ENCODE assay signal across 32 mouse cellular contexts in the genomic region with DNA sequence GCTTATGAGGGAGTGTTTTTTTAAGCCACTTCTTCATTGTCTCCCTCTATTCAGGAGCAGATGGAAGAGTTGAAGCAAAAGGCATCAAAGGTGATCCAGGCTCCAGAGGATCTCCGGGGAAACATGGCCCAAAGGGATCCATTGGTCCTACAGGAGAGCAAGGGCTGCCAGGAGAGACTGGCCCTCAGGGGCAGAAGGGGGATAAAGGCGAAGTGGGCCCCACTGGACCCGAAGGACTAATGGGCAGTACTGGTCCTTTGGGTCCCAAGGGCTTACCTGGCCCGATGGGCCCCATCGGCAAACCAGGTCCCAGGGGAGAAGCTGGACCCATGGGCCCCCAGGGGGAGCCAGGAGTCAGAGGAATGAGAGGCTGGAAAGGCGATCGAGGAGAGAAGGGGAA. TPM values are rescaled to one million over a fixed set of nuclear protein-coding genes. Genes with fewer than 3 reads are reported as not detected.
"Had no signal": no experiment of that assay in that cellular context is flagged by ENCODE, and none has a peak within 500 bp of the region (broad histone marks: within the 10 kb centered on the region; RNA-seq: fewer than 3 reads in every experiment).

No protein-coding gene starts in this region.

- H3K9me3 ChIP-seq: embryonic facial prominence, embryonic 10.5 days; embryonic facial prominence, embryonic 12.5 days; embryonic facial prominence, embryonic 13.5 days; embryonic facial prominence, embryonic 15.5 days; forebrain, embryonic 10.5 days; forebrain, embryonic 12.5 days; forebrain, embryonic 13.5 days; forebrain, embryonic 15.5 days had no signal

- H3K36me3 ChIP-seq: embryonic facial prominence, embryonic 10.5 days; embryonic facial prominence, embryonic 12.5 days; embryonic facial prominence, embryonic 13.5 days; embryonic facial prominence, embryonic 15.5 days; forebrain, embryonic 10.5 days; forebrain, embryonic 12.5 days; forebrain, embryonic 15.5 days had no signal

- H3K4me1 ChIP-seq: embryonic facial prominence, embryonic 10.5 days; embryonic facial prominence, embryonic 12.5 days; embryonic facial prominence, embryonic 13.5 days; embryonic facial prominence, embryonic 15.5 days; forebrain, embryonic 12.5 days; forebrain, embryonic 13.5 days; forebrain, embryonic 15.5 days had no signal

- H3K27ac ChIP-seq: embryonic facial prominence, embryonic 10.5 days; embryonic facial prominence, embryonic 12.5 days; embryonic facial prominence, embryonic 13.5 days; embryonic facial prominence, embryonic 15.5 days; forebrain, embryonic 10.5 days; forebrain, embryonic 12.5 days; forebrain, embryonic 13.5 days; forebrain, embryonic 15.5 days; gastrocnemius, adult 2 months; heart, adult 2 months had no signal

- H3K9ac ChIP-seq: embryonic facial prominence, embryonic 12.5 days; embryonic facial prominence, embryonic 13.5 days; embryonic facial prominence, embryonic 15.5 days; forebrain, embryonic 12.5 days; forebrain, embryonic 13.5 days; forebrain, embryonic 15.5 days; forebrain, postnatal 0 days had no signal

- H3K4me2 ChIP-seq: embryonic facial prominence, embryonic 12.5 days; embryonic facial prominence, embryonic 13.5 days; embryonic facial prominence, embryonic 15.5 days; forebrain, embryonic 12.5 days; forebrain, embryonic 13.5 days; forebrain, embryonic 15.5 days had no signal

- ATAC-seq: forebrain, embryonic 13.5 days; forebrain, embryonic 14.5 days; forebrain, embryonic 15.5 days; forebrain, embryonic 16.5 days; forebrain, postnatal 0 days had no signal

- H3K4me3 ChIP-seq: embryonic facial prominence, embryonic 10.5 days; embryonic facial prominence, embryonic 12.5 days; embryonic facial prominence, embryonic 13.5 days; embryonic facial prominence, embryonic 15.5 days; erythroblast, embryonic 14.5 days; forebrain, embryonic 10.5 days; forebrain, embryonic 12.5 days; forebrain, embryonic 13.5 days; forebrain, embryonic 15.5 days; gastrocnemius, adult 2 months; heart, adult 2 months had no signal

- DNase-seq: cerebellum, adult 2 months; cerebellum, adult 8-10 months; cerebellum, adult 9-10 months; cerebellum, adult 9-11 months; cerebellum, postnatal 10 days; cerebellum, postnatal 14 days; cerebellum, postnatal 25 days; cerebellum, postnatal 36 days; embryo, embryonic 11 days; forebrain, postnatal 0 days; gastrocnemius, adult 2 months; gastrocnemius, postnatal 10 days; gastrocnemius, postnatal 14 days; gastrocnemius, postnatal 25 days; gastrocnemius, postnatal 36 days; heart, adult 18-20 months; heart, adult 2 months had no signal

- H3K27me3 ChIP-seq: embryonic facial prominence, embryonic 15.5 days; forebrain, embryonic 15.5 days had no signal

RNA-seq across cellular contexts. Expression of a gene that starts 11.3 kb away (rescaled TPM):
- total RNA-seq: common myeloid progenitor, adult 5-6 weeks; forebrain, postnatal 0 days; granulocyte monocyte progenitor cell, adult 5-6 weeks had no signal
- polyA plus RNA-seq: embryonic facial prominence, embryonic 11.5 days; forebrain, embryonic 11.5 days; forebrain, embryonic 14.5 days; forebrain, embryonic 16.5 days; forebrain, postnatal 0 days had no signal
